Mouse (Mus musculus): ENCODE measurements around the gene Nr5a2.
"Not testable (repeated sequence)": the region's sequence is repeated elsewhere in the genome, so short reads cannot be mapped to it uniquely, and the experiment has no call there.

Nr5a2 gene

DNA sequence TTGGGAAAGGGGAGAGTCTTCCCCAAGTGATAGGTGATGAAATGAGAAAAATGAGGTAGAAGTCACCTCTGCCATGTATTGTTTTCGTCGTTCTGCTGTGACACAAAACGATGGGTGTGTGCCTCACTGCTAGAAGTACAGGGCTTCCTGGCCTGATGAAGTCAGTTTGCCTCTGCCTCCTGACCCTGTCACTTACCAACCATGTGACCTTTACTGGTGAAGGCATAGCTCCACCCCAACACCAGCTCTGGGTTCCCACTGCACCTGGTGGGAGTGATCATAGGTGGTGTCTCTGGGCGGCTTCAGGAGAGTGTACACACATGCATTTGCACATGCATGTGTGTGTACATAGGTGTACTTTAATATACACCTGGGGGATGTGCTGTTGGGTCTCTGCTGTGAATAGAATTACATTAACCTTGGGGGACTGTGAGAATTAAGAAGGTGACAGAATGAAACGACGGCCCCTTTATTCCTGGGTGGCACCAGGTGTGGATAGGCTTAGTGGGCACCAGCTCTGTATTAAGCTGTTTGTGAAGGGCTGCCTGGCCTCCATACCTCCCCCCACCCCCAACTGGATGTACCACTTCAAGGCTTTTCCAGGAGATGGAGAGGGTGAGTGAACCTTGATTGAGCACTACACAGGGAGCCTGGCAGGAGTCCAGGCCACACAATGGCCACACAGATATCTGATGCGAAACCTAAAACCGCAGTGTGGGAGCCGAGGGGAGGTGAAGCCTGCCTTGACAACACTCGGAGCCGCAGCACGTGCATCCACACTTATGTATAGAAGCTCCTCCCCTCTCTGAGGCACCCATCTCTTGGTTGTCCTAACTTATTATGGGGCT is 127.7 kb downstream of the Nr5a2 start:
- DNase-seq: no peak

DNA sequence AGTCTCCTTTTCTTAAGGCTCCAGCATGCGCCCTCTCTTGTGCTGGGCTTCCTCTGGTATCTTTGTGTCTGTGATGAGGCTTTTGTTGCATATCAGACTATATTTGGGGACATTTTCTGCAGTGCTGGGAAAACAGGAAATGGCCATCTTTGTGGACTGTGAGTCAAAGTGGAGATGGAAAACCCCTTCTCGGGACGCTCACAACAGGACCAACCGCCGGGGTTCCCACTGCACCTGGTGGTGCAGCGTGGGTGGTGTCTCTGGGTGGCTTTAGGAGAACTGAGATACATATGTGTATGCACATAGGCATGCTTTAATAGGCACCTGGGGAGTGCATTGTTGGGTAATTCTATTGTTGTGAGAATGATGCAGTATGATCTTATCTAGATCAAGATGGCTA is 129.3 kb downstream of the Nr5a2 start:
- DNase-seq: no peak

DNA sequence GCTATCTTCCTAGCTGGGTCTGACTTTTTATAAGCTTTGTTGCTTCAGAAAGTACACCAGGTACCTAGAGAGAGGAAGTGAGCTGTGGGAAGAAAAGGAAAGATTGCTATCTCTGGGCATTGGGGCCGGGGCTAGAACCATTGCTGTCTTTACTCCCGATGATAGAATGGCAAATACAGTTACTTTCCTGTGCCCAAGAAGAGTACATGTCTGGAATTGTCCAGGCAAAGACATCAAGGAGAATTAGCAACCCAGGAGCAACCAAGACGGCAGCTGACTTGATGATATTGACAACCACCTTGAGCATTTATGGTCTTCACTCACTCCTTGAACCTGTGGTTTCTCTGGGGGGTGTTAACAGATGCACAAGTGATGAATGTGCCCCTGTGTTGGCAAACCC is 130.3 kb downstream of the Nr5a2 start:
- no peak for DNase-seq

DNA sequence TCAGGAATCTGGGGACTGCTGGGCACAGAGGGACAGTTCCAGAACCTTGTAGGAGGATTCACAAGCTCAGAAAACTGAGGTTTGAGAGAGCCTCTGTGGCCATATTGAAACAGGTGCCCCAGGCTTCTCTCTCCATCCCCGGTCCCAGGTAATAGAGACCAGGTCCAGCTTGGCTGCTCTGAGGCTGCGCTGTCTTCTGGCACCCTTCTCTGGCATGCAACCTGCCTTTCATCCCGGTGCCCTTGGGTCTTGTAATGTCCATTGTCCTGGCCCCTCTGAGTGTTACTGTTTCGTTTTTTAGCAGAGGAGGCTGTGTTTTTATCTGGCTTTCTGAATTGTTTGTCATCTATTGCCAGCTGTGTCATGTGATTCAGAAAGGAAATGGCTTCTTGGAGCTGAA is 136.4 kb downstream of the Nr5a2 start:
- no peak for DNase-seq

DNA sequence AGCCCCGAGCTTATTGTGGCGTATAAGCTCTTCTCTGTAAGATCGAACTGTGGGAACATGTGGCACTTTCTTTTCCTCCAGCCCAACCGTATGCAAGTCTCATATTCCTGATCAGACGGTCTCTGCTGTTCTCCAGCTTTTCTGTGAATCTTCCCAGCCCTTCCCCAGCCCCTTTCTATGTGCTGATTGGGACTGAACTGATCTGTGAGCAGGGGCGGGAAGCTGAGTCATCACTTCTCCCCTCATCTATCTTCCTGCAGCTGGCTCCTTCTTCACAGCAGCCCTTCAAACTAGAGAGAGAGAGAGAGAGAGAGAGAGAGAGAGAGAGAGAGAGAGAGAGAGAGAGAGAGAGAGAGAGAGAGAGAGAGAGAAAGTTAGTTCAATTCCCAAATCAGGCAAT is 159.6 kb downstream of the Nr5a2 start:
- no peak for DNase-seq

DNA sequence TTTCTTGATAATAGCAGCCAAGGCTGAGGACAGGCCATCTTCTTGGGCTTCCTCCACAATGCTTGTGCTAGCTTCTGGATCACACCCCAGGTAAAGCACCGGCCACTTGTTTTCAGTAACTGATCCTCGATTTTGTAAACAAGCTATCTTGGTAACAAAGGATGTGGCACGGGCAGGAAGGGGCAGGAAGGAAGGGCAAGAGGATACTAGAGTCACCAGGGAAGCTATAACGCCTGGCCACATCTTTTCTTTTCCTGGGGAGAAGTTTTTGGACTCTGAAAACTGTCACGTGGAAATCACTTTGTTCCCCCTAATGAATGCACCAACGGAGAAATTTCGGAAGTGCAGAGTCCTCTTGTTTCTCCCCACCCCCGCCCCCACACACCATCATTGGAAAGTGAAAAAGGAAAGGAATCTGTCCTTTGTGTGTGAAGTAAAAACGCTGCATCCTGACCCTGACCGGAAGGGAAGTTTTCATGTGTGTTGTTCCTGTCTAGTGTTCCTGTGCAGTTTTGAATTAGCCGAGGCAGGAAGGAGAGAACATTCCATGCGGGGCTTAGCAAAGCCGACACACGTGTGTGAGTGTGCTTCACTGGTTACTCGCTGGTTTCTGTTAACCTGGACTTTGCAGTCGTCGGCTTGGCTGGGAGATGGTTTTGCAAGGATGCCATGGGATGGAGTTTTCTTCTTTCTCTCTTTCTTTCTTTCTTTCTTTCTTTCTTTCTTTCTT is 163.7 kb downstream of the Nr5a2 start:
- no peak for DNase-seq

DNA sequence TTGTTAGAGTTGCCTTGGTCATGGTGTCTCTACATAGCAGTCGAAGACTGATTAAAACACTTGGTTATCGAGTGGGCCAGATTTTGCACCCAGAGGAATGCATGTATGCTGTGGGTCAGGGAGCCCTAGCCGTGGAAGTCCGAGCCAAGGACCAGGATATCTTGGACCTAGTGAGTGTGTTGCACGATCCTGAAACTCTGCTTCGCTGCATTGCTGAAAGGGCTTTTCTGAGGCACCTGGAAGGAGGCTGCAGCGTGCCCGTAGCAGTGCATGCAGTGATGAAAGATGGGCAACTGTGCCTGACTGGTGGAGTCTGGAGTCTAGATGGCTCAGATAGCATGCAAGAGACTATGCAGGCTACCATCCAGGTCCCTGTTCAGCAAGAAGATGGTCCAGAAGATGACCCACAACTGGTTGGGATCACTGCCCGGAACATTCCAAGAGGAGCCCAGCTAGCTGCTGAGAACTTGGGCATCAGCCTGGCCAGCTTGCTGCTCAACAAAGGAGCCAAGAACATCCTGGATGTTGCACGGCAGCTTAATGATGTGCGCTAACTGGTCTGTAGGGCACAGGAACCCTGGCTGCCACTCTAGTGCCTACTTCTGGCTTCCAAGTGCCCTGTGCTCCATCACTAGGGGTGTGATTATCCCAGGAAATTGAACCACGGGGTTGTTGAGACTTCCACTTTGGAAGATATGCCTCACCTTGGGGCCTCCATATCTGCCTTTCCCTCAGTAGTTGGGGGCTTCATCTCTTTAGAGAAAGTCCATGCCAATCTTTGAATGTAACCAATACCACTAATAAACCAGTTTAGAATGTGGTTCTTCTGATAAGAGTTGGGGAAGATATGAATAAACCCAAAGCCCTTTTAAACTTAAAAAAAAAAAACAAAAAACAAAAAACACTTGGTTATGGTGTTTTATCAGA is 167.0 kb downstream of the Nr5a2 start:
- not testable (repeated sequence) for DNase-seq

Data from right cerebral cortex, adult 18-20 months (tissue).